Mouse (Mus musculus) spleen, postnatal 36 days (tissue): Measurements from ENCODE around the gene Fbxl17.

ENCODE experiments used
- DNase-seq, 2 experiments: peaks; one replicate each; pipeline ENCODE4 v3.0.0; 2022; ENCODE audit warnings: low spot score in 2 of 2, mixed read lengths in 1 of 2

Gene Fbxl17

DNA sequence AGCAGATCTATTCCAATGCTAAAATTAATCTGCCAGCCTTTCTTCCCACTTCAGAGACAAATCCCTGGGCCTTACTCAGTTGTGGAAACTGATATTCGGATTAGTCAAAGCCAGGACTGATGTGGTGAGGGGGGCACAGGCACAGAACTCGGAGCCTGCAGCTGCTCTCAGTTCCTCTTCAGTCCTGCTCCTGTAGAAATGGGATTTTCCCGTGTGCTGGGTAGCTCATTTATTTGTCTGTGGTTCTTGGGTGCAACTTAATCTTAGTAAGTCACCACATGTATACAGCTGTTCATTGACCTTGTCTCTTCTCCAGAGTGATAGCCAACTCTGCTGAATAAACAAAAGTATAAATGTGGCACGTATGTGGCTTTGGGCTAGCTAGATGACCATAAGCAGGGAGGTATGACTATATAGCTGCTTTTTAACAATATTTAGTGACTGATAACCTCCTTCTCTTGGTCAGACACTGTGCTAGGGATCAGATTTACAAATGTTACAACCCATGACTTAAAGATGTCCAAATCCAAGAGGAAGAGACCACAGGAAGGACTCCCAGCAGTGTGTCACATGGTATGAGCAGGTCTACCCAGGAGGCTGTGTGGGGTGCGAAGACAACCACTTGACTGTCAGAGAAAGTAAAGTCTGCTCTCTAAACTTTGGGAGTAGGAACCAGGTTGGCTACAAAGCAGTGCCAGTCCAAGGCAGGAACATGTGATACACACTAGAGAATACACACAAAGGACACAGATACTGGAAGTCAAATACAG, 331.6 kb downstream of the Fbxl17 start:
- peak; percentile 21 to 27 for DNase-seq

- DNase-seq, result no peak
Measured at GRCm38 (mm10) chr17:63167248-63167647, 332.6 kb downstream of the Fbxl17 start.

- DNase-seq, result no peak
Measured at GRCm38 (mm10) chr17:63166692-63167091, 333.1 kb downstream of the Fbxl17 start.

GRCm38 (mm10) chr17:63165847-63166246, 334.0 kb downstream of the Fbxl17 start:
- no peak for DNase-seq

DNA sequence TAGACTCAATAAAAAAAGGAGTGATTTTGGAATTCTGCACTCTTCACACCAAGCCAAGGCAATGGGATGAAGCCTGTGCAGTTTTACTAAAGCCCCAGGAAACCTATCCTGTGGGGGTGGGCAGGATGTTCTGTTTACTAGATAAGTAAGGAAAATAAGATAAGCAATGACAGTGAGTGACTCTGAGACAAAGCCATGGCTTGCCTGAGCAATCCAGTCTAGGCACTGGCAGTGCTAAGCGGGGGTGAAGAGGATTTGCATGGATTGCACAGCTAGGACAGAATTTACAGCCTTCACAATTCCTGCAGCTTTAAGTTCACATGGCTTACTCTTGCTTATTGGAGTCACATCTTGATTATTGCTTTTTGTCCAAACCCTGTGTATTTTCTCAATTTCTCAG, 335.5 kb downstream of the Fbxl17 start:
- DNase-seq, result no peak

DNA sequence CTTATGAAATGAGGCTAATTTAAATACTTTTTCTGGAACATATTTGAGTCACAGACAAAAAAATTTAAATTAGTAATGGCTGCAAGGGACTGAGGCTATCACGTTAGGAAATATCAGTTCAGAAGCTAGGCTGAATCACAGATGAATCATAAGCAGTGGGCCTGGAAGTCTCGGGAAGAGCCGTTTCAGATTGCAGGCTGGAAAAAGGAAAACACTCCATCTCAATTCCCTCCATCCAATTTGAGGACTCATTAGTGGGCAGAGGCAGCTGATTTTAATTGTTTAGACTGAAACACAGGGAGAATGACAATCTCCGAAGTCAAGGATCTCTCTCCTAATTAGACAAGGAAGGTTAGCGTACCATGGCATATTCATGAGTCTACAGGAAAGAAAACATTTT, 337.9 kb downstream of the Fbxl17 start:
- no peak for DNase-seq

- DNase-seq, result no peak
Measured at GRCm38 (mm10) chr17:63159196-63159595, 340.6 kb downstream of the Fbxl17 start.

GRCm38 (mm10) chr17:63158436-63158835, 341.4 kb downstream of the Fbxl17 start:
- DNase-seq, result no peak

GRCm38 (mm10) chr17:63157906-63158305, 341.9 kb downstream of the Fbxl17 start:
- no peak for DNase-seq

GRCm38 (mm10) chr17:63157019-63157418, 342.8 kb downstream of the Fbxl17 start:
- DNase-seq, result no peak

DNA sequence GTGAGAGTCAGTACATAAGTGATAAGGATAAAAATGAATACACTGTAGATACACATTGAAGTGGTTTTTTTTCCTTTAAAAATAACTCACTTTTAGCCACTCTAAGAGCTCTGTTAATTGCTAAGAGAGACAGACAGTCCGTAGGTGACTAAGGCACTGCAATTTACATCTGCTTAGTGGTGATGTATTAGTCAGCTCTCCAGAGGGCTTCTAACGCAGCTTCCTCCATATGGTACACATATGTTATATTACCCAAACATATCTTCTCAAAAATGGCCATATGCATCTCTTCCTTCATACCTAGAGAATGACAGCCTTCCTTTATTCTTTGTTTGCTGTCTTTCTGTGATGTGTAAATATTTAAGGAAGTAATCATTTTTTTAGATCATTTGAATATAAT, 353.3 kb downstream of the Fbxl17 start:
- no peak for DNase-seq

- no peak for DNase-seq
Measured at GRCm38 (mm10) chr17:63145751-63146491, 353.9 kb downstream of the Fbxl17 start.

- DNase-seq, result no peak
Measured at GRCm38 (mm10) chr17:63145311-63145741, 354.5 kb downstream of the Fbxl17 start.

DNA sequence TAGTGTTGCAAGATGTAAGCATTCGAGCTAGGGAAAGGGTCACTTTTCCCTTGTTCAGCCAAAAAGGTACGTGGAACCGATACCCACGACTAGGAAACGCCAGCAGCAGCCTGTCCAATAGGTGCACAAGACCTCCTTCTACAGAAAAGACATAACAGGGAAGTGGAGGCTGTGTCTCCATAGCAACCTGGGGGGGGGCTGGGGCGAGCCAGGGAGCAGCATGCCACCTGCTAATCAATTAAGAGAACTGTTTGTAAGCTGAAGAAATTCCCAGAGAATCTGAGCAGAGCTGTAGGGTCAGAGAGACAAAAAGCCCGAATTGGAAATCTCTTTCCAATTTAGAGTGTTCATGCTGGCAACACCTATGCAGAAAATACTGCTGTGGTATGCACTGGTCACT, 356.0 kb downstream of the Fbxl17 start:
- no peak for DNase-seq

GRCm38 (mm10) chr17:63134805-63135204, 365.0 kb downstream of the Fbxl17 start:
- no peak for DNase-seq

- no peak for DNase-seq
Measured at GRCm38 (mm10) chr17:63122427-63122826, 377.4 kb downstream of the Fbxl17 start.

DNA sequence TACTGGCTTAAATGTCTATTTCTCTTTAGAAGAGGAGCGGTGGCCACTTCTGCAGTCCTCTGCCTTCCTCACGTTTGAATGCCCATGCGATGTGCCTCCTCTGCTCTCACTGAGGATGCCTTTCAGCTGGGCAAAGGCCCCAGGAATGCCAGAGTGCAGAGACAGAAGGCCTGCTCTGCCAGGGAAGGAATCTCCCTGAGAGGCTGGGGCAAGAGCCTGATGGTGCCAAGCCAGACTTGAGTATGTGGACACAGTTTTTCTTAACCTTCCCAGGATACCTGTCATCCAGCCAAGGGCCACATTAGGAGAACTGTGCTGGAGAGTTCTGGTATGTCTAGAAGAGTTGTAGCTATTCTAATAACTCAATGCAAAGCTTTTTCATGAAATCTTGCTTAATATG, 380.1 kb downstream of the Fbxl17 start:
- DNase-seq, result no peak

DNA sequence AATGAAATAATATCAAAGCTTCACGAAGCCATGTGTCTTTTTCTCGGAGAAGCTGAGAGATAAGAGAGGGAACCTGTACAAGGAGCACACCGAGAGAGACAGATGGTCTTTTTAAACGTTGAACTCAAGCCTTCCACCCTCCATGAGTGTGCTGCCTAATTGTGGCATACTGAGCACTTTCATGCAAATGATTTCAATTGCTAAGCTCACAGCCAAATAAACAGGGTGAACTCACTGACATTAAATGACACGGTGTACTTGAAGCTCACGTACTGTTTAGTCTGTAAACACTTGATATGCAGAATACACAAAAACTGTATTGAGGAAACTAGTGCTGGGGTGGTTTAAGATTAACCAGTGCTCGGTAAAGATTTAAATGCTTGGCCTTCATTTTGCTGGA, 380.7 kb downstream of the Fbxl17 start:
- no peak for DNase-seq

- DNase-seq, result no peak
Measured at GRCm38 (mm10) chr17:63117130-63117529, 382.7 kb downstream of the Fbxl17 start.

DNA sequence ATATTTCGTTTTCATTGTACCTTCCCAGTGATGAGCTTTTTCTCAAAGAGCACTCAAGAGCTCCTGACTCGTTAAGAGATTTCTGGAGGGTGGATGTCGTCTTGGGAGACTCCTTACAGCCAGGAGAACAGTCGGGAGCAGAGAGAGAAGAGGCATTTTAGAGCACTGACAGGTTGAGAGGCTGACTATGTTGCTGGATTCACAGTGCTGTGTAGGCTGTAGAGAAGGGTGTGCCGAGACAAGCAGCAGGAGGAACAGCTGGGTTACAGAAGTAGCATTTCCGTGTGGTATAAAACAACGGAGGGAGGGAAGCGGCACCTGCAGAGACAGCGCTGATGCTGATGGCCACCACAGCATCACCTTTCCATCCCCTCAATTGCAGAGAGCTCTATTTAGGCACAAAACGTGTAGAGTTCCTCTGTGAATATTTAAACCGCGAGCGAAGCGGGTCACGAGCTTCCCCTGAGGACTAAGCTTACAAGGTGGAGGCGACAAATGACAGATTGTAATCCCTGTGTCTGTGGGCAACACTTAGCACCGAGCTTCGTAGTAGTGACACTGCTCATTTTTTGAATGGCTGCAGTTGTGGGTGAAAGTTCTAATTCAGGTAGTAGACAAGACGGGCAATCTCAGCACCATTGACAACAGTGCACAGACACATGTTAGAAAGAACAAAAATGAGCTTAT, 385.3 kb downstream of the Fbxl17 start:
- DNase-seq, result no peak

DNA sequence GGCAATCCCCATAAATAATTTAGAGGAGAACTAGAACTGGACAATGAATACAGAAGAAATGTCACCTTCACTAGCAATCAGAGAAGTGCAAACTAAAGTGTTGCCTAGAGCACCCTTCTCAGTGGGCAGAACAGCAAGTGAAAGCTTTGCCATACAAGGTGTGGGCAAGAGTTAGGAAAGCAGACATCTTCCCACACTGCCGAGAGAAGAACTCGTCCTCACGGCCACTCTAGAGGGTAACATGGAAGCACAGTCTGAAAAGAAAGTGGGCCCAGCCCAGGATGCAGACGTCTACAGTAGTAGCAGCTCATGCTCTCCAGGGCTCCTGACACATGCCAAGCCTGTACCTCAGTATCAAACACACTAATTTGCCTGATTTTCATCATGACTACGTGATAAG, 387.0 kb downstream of the Fbxl17 start:
- no peak for DNase-seq

GRCm38 (mm10) chr17:63110994-63111393, 388.8 kb downstream of the Fbxl17 start:
- no peak for DNase-seq
